Mouse (Mus musculus): ENCODE data around the gene Gabra5.

GRCm38 (mm10) chr7:57491795-57492194 is 18.1 kb downstream of the Gabra5 start:
- TF ChIP-seq CTCF (IDR thresholded peaks at IDR 0.05; ENCODE audit: borderline replicate concordance, control insufficient read depth, extremely low read depth, insufficient read depth, low read length, poor library complexity) (no peak), POLR2A (IDR thresholded peaks at IDR 0.05; ENCODE audit: control insufficient read depth, extremely low read depth, insufficient read depth, low read length, poor library complexity) (no peak)

Data from thymus, adult 2 months (tissue).